Mouse (Mus musculus): ENCODE results near the gene Ppp2r3c.
"Not testable (repeated sequence)": the region's sequence is repeated elsewhere in the genome, so short reads cannot be mapped to it uniquely, and the experiment has no call there.

Gene Ppp2r3c

GRCm38 (mm10) chr12:55277583-55277982 lies 25.2 kb downstream of the Ppp2r3c start:
- not testable (repeated sequence) for DNase-seq (ENCODE audit: inconsistent age in 2 of 2, low spot score in 1 of 2)

GRCm38 (mm10) chr12:55272243-55272642 lies 30.6 kb downstream of the Ppp2r3c start:
- no peak for DNase-seq (ENCODE audit: inconsistent age in 2 of 2, low spot score in 1 of 2)

- DNase-seq (ENCODE audit: inconsistent age in 2 of 2, low spot score in 1 of 2), result not testable (repeated sequence)
Measured at GRCm38 (mm10) chr12:55263385-55263784, 39.4 kb downstream of the Ppp2r3c start.

- not testable (repeated sequence) for DNase-seq (ENCODE audit: inconsistent age in 2 of 2, low spot score in 1 of 2)
Measured at GRCm38 (mm10) chr12:55261950-55262349, 40.8 kb downstream of the Ppp2r3c start.

- not testable (repeated sequence) for DNase-seq (ENCODE audit: inconsistent age in 2 of 2, low spot score in 1 of 2)
Measured at GRCm38 (mm10) chr12:55242243-55242642, 60.6 kb downstream of the Ppp2r3c start.

GRCm38 (mm10) chr12:55230520-55230861 lies 72.3 kb downstream of the Ppp2r3c start:
- DNase-seq (ENCODE audit: inconsistent age in 2 of 2, low spot score in 1 of 2), result peak; percentile 9 to 47

GRCm38 (mm10) chr12:55229626-55230519 lies 72.9 kb downstream of the Ppp2r3c start, which contains the start of gene Srp54c:
Srp54c (plus strand) TSS chr12:55230168.
- DNase-seq (ENCODE audit: inconsistent age in 2 of 2, low spot score in 1 of 2), result not testable (repeated sequence)
